Mouse (Mus musculus): ENCODE measurements around the gene Rbm47. TPM values are rescaled to one million over a fixed set of nuclear protein-coding genes. Genes with fewer than 3 reads are reported as not detected.

Gene Rbm47
- polyA plus RNA-seq, 1 experiment from 2014 or later, result 79.1 TPM

- Histone ChIP-seq H3K9ac (ENCODE audit: low read length) (no peak overlapping the region), H3K4me1 (ENCODE audit: control insufficient read depth, insufficient read depth, low read length) (peaks cover 3% of the 10 kb centered on the region; the same call in 1 of the 2 replicates), H3K27me3 (ENCODE audit: control insufficient read depth, insufficient read depth, low read length) (no peaks in the 10 kb centered on the region), H3K4me2 (ENCODE audit: low read depth, low read length) (no peak overlapping the region), H3K27ac (ENCODE audit: low read length) (peak overlapping the region; percentile 82), H3K36me3 (ENCODE audit: control insufficient read depth, insufficient read depth, low read length) (no peaks in the 10 kb centered on the region), H3K9me3 (replicated peaks; ENCODE audit: control insufficient read depth, low read length) (no peaks in the 10 kb centered on the region), H3K4me3 (replicated peaks; ENCODE audit: low read length) (no peak overlapping the region)
- WGBS, result 51% methylated on average over 3 of the region's 3 CpGs
- ATAC-seq (ENCODE audit: insufficient read depth, low FRiP score), result peak; percentile 78; the same call in 1 of the 2 replicates
Observed at GRCm38 (mm10) chr5:66043897-66044296, 129.0 kb downstream of the Rbm47 start.

GRCm38 (mm10) chr5:66042651-66043340, 130.1 kb downstream of the Rbm47 start:
- Histone ChIP-seq H3K9ac (ENCODE audit: low read length) (peak overlapping the region; percentile 21; the same call in 1 of the 2 replicates), H3K4me1 (ENCODE audit: control insufficient read depth, insufficient read depth, low read length) (peaks cover 8% of the 10 kb centered on the region; the same call in 1 of the 2 replicates), H3K27ac (ENCODE audit: low read length) (peak overlapping the region; percentile 82), H3K9me3 (replicated peaks; ENCODE audit: control insufficient read depth, low read length) (no peaks in the 10 kb centered on the region), H3K36me3 (ENCODE audit: control insufficient read depth, insufficient read depth, low read length) (no peaks in the 10 kb centered on the region), H3K4me3 (replicated peaks; ENCODE audit: low read length) (no peak overlapping the region), H3K4me2 (ENCODE audit: low read depth, low read length) (peak overlapping the region; percentile 32), H3K27me3 (ENCODE audit: control insufficient read depth, insufficient read depth, low read length) (no peaks in the 10 kb centered on the region)
- peak; percentile 66; the same call in 1 of the 2 replicates for ATAC-seq (ENCODE audit: insufficient read depth, low FRiP score)
- WGBS, result 43% methylated on average over 10 of the region's 10 CpGs

- H3K27ac ChIP-seq (ENCODE audit: low read length), result peak overlapping the region; percentile 86
- H3K4me1 ChIP-seq (ENCODE audit: control insufficient read depth, insufficient read depth, low read length), result peaks cover 27% of the 10 kb centered on the region
- H3K9me3 ChIP-seq (replicated peaks; ENCODE audit: control insufficient read depth, low read length), result no peaks in the 10 kb centered on the region
- WGBS, result 69% methylated on average over 7 of the region's 7 CpGs
- H3K9ac ChIP-seq (ENCODE audit: low read length), result no peak overlapping the region
- H3K36me3 ChIP-seq (ENCODE audit: control insufficient read depth, insufficient read depth, low read length), result no peaks in the 10 kb centered on the region
- ATAC-seq (ENCODE audit: insufficient read depth, low FRiP score), result peak; percentile 59; the same call in 1 of the 2 replicates
- H3K4me2 ChIP-seq (ENCODE audit: low read depth, low read length), result no peak overlapping the region
- H3K27me3 ChIP-seq (ENCODE audit: control insufficient read depth, insufficient read depth, low read length), result no peaks in the 10 kb centered on the region
- no peak overlapping the region for H3K4me3 ChIP-seq (replicated peaks; ENCODE audit: low read length)
Observed at GRCm38 (mm10) chr5:66040744-66041279, 132.1 kb downstream of the Rbm47 start.

GRCm38 (mm10) chr5:66039813-66040212, 133.1 kb downstream of the Rbm47 start:
- no peak overlapping the region for H3K27ac ChIP-seq (ENCODE audit: low read length)
- H3K4me1 ChIP-seq (ENCODE audit: control insufficient read depth, insufficient read depth, low read length), result peaks cover 29% of the 10 kb centered on the region
- no peak overlapping the region for H3K9ac ChIP-seq (ENCODE audit: low read length)
- ATAC-seq (ENCODE audit: insufficient read depth, low FRiP score), result no peak
- H3K4me3 ChIP-seq (replicated peaks; ENCODE audit: low read length), result no peak overlapping the region
- no peak overlapping the region for H3K4me2 ChIP-seq (ENCODE audit: low read depth, low read length)
- H3K9me3 ChIP-seq (replicated peaks; ENCODE audit: control insufficient read depth, low read length), result no peaks in the 10 kb centered on the region
- 75% methylated on average over 2 of the region's 2 CpGs for WGBS
- no peaks in the 10 kb centered on the region for H3K27me3 ChIP-seq (ENCODE audit: control insufficient read depth, insufficient read depth, low read length)
- no peaks in the 10 kb centered on the region for H3K36me3 ChIP-seq (ENCODE audit: control insufficient read depth, insufficient read depth, low read length)

- no peak overlapping the region for H3K27ac ChIP-seq (ENCODE audit: low read length)
- H3K4me1 ChIP-seq (ENCODE audit: control insufficient read depth, insufficient read depth, low read length), result peaks cover 32% of the 10 kb centered on the region
- H3K9ac ChIP-seq (ENCODE audit: low read length), result no peak overlapping the region
- no peaks in the 10 kb centered on the region for H3K36me3 ChIP-seq (ENCODE audit: control insufficient read depth, insufficient read depth, low read length)
- H3K27me3 ChIP-seq (ENCODE audit: control insufficient read depth, insufficient read depth, low read length), result no peaks in the 10 kb centered on the region
- WGBS, result 53% methylated on average over 6 of the region's 6 CpGs
- ATAC-seq (ENCODE audit: insufficient read depth, low FRiP score), result no peak
- H3K4me3 ChIP-seq (replicated peaks; ENCODE audit: low read length), result no peak overlapping the region
- no peak overlapping the region for H3K4me2 ChIP-seq (ENCODE audit: low read depth, low read length)
- H3K9me3 ChIP-seq (replicated peaks; ENCODE audit: control insufficient read depth, low read length), result no peaks in the 10 kb centered on the region
Observed at GRCm38 (mm10) chr5:66037066-66037465, 135.9 kb downstream of the Rbm47 start.

GRCm38 (mm10) chr5:66036440-66037054, 136.4 kb downstream of the Rbm47 start:
- no peak overlapping the region for H3K4me2 ChIP-seq (ENCODE audit: low read depth, low read length)
- no peaks in the 10 kb centered on the region for H3K36me3 ChIP-seq (ENCODE audit: control insufficient read depth, insufficient read depth, low read length)
- H3K4me3 ChIP-seq (replicated peaks; ENCODE audit: low read length), result no peak overlapping the region
- 41% methylated on average over 7 of the region's 7 CpGs for WGBS
- H3K4me1 ChIP-seq (ENCODE audit: control insufficient read depth, insufficient read depth, low read length), result peaks cover 32% of the 10 kb centered on the region
- peak; percentile 26; the same call in 1 of the 2 replicates for ATAC-seq (ENCODE audit: insufficient read depth, low FRiP score)
- no peak overlapping the region for H3K9ac ChIP-seq (ENCODE audit: low read length)
- no peaks in the 10 kb centered on the region for H3K9me3 ChIP-seq (replicated peaks; ENCODE audit: control insufficient read depth, low read length)
- H3K27me3 ChIP-seq (ENCODE audit: control insufficient read depth, insufficient read depth, low read length), result no peaks in the 10 kb centered on the region
- no peak overlapping the region for H3K27ac ChIP-seq (ENCODE audit: low read length)

- WGBS, result 52% methylated on average over 14 of the region's 14 CpGs
- no peak for ATAC-seq (ENCODE audit: insufficient read depth, low FRiP score)
- no peak overlapping the region for H3K27ac ChIP-seq (ENCODE audit: low read length)
- H3K27me3 ChIP-seq (ENCODE audit: control insufficient read depth, insufficient read depth, low read length), result no peaks in the 10 kb centered on the region
- H3K4me2 ChIP-seq (ENCODE audit: low read depth, low read length), result no peak overlapping the region
- no peak overlapping the region for H3K9ac ChIP-seq (ENCODE audit: low read length)
- peaks cover 32% of the 10 kb centered on the region for H3K4me1 ChIP-seq (ENCODE audit: control insufficient read depth, insufficient read depth, low read length)
- H3K4me3 ChIP-seq (replicated peaks; ENCODE audit: low read length), result no peak overlapping the region
- H3K9me3 ChIP-seq (replicated peaks; ENCODE audit: control insufficient read depth, low read length), result no peaks in the 10 kb centered on the region
- H3K36me3 ChIP-seq (ENCODE audit: control insufficient read depth, insufficient read depth, low read length), result no peaks in the 10 kb centered on the region
Observed at GRCm38 (mm10) chr5:66034375-66035195, 138.3 kb downstream of the Rbm47 start.

GRCm38 (mm10) chr5:66032826-66033225, 140.1 kb downstream of the Rbm47 start:
- no peak overlapping the region for H3K9ac ChIP-seq (ENCODE audit: low read length)
- H3K36me3 ChIP-seq (ENCODE audit: control insufficient read depth, insufficient read depth, low read length), result 0 out of 2 replicates have a peak, but pooled peaks cover 3% of the 10 kb centered on the region
- peaks cover 27% of the 10 kb centered on the region for H3K4me1 ChIP-seq (ENCODE audit: control insufficient read depth, insufficient read depth, low read length)
- 100% methylated on average over 1 of the region's 1 CpGs for WGBS
- H3K9me3 ChIP-seq (replicated peaks; ENCODE audit: control insufficient read depth, low read length), result no peaks in the 10 kb centered on the region
- no peak for ATAC-seq (ENCODE audit: insufficient read depth, low FRiP score)
- no peaks in the 10 kb centered on the region for H3K27me3 ChIP-seq (ENCODE audit: control insufficient read depth, insufficient read depth, low read length)
- H3K4me3 ChIP-seq (replicated peaks; ENCODE audit: low read length), result no peak overlapping the region
- no peak overlapping the region for H3K27ac ChIP-seq (ENCODE audit: low read length)
- H3K4me2 ChIP-seq (ENCODE audit: low read depth, low read length), result no peak overlapping the region
